Mouse (Mus musculus) cerebellum, adult 2 months (tissue): ENCODE measurements around the gene Olfr750.

Experiments
- CTCF ChIP-seq: fragments of 200-500 bp; IDR thresholded peaks from 2 replicates; pipeline ENCODE4 v1.5.1; 2011; ENCODE audit warnings: low read depth, mild to moderate bottlenecking, control low read depth, low read length, moderate library complexity, borderline replicate concordance; ENCODE audit not compliant: insufficient read depth
- POLR2A ChIP-seq: fragments of 200-500 bp; IDR thresholded peaks from 2 replicates; pipeline ENCODE4 v1.6.1; 2011; ENCODE audit warnings: low read length, control low read depth, borderline replicate concordance; ENCODE audit not compliant: insufficient read depth

- TF ChIP-seq POLR2A (no peak), CTCF (no peak)
These were observed 6.8 kb upstream of the Olfr750 start for GRCm38 (mm10) chr14:51081035-51081434.
